Mouse (Mus musculus) CH12.LX (cell line): ENCODE results near the gene Tfap4.

Experiments
- CTCF ChIP-seq, 2 experiments: IDR thresholded peaks in 1 of 2; conservative IDR thresholded peaks in 1 of 2; 2 replicates each; pipeline ENCODE4 v1.5.1; 2011 to 2012; ENCODE audit warnings: low read depth in 2 of 2, low read length in 2 of 2, improper control_type of control experiment in 1 of 2, inconsistent platforms in 1 of 2, mild to moderate bottlenecking in 1 of 2, moderate library complexity in 1 of 2
- EP300 ChIP-seq: IDR thresholded peaks from 2 replicates; pipeline ENCODE4 v1.6.1; 2011; ENCODE audit warnings: low read length, improper control_type of control experiment
- KAT2A ChIP-seq: IDR thresholded peaks from 2 replicates; pipeline ENCODE4 v1.6.1; 2012; ENCODE audit warnings: low read length, improper control_type of control experiment, inconsistent platforms; ENCODE audit not compliant: insufficient replicate concordance
- MAZ ChIP-seq: IDR thresholded peaks from 2 replicates; pipeline ENCODE4 v1.6.1; 2012; ENCODE audit warnings: low read depth, mild to moderate bottlenecking, inconsistent platforms, low read length, improper control_type of control experiment, moderate library complexity
- POLR2A ChIP-seq: IDR thresholded peaks from 2 replicates; pipeline ENCODE4 v1.6.1; 2011; ENCODE audit warnings: low read depth, mild to moderate bottlenecking, improper control_type of control experiment, low read length
- RCOR1 ChIP-seq: conservative IDR thresholded peaks from 2 replicates; pipeline ENCODE4 v1.6.1; 2012; ENCODE audit warnings: low read depth, mild to moderate bottlenecking, inconsistent platforms, low read length, improper control_type of control experiment
- TBP ChIP-seq: conservative IDR thresholded peaks from 2 replicates; pipeline ENCODE4 v1.6.1; 2011; ENCODE audit warnings: low read depth, low read length, improper control_type of control experiment

GRCm38 (mm10) chr16:4608532-4609059 lies 48.9 kb upstream of the Tfap4 start:
- TF ChIP-seq POLR2A (no peak), CTCF (conservative IDR thresholded peaks at IDR 0.05 in 1 of 2, IDR thresholded peaks at IDR 0.05 in 1 of 2; ENCODE audit: low read depth in 2 of 2, low read length in 2 of 2) (no peak), EP300 (no peak), RCOR1 (no peak), KAT2A (no peak), TBP (no peak), MAZ (no peak)
